Mouse (Mus musculus): ENCODE measurements at regions not wholly inside any gene's neighbourhood (a gene's known extent, or its start where the extent isn't known, plus 50 kb on each side); places are given as distances from the start of the nearest gene placed in this dataset.

GRCm38 (mm10) chr16:95180562-95180961 is 76.8 kb upstream of the Kcnj15 start:
- Histone ChIP-seq H3K79me2 (replicated peaks; ENCODE audit: control insufficient read depth, extremely low read depth, insufficient read depth, poor library complexity, severe bottlenecking) (no peaks in the 10 kb centered on the region), H3K4me2 (ENCODE audit: insufficient read depth, low read depth, poor library complexity, severe bottlenecking) (no peak overlapping the region), H3K4me3 (replicated peaks in 1 of 3; ENCODE audit: low read depth in 2 of 3, low read length in 2 of 3, poor library complexity in 1 of 3) (no peak overlapping the region), H3K9me3 (replicated peaks; ENCODE audit: low read length) (no peaks in the 10 kb centered on the region), H3K36me3 (replicated peaks in 1 of 2; ENCODE audit: control insufficient read depth in 1 of 2, insufficient read depth in 1 of 2, low read length in 1 of 2) (no peaks in the 10 kb centered on the region), H3K9ac (ENCODE audit: insufficient read depth, low read depth) (no peak overlapping the region), H3K4me1 (ENCODE audit: control insufficient read depth in 1 of 2, insufficient read depth in 2 of 2) (no peaks in the 10 kb centered on the region), H3K27ac (ENCODE audit: insufficient read depth, low read depth) (no peak overlapping the region), H3K27me3 (replicated peaks) (peaks cover 60% of the 10 kb centered on the region)
- DNase-seq (ENCODE audit: extremely low read depth) = no peak
- in situ Hi-C loops (cut with MboI; ENCODE audit: low pct_ligation_motif_present, low pct_unique_long_range_greater_than_20kb, low sequenced_read_pairs) (loop anchor here (25.0 kb wide), 1 partner anchor 407 kb away; the partner anchor contains the start of gene Erg), dilution Hi-C loops (cut with MboI; ENCODE audit: extremely low pct_ligation_motif_present, extremely low pct_unique_long_range_greater_than_20kb, low sequenced_read_pairs) (no loop called here)
- TF ChIP-seq MXI1 (IDR thresholded peaks at IDR 0.05; ENCODE audit: low read depth, low read length) = no peak
- no peak for TF ChIP-seq E2F4 (IDR thresholded peaks at IDR 0.05; ENCODE audit: insufficient replicate concordance, low read depth, low read length)
- TF ChIP-seq RCOR1 (conservative IDR thresholded peaks at IDR 0.05; ENCODE audit: low read depth, low read length) = no peak
- TF ChIP-seq TCF12 (IDR thresholded peaks at IDR 0.05; ENCODE audit: low read depth, low read length) = no peak
- no peak for TF ChIP-seq MYC (IDR thresholded peaks at IDR 0.05; ENCODE audit: low read depth, low read length)
- no peak for TF ChIP-seq GABPA (IDR thresholded peaks at IDR 0.05; ENCODE audit: insufficient replicate concordance, low read depth, low read length)
- no peak for TF ChIP-seq MAZ (IDR thresholded peaks at IDR 0.05; ENCODE audit: low read depth, low read length)
- TF ChIP-seq MEF2A (IDR thresholded peaks at IDR 0.05; ENCODE audit: borderline replicate concordance, low read depth, low read length) = no peak
- TF ChIP-seq MAFK (IDR thresholded peaks at IDR 0.05; ENCODE audit: insufficient replicate concordance, low read length) = no peak
- TF ChIP-seq BHLHE40 (IDR thresholded peaks at IDR 0.05; ENCODE audit: low read depth, low read length) = no peak
- TF ChIP-seq ZC3H11A (IDR thresholded peaks at IDR 0.05; ENCODE audit: low read depth, low read length) = no peak
- TF ChIP-seq EP300 (IDR thresholded peaks at IDR 0.05; ENCODE audit: low read length) = no peak
- no peak for TF ChIP-seq IRF4 (IDR thresholded peaks at IDR 0.05; ENCODE audit: low read depth, low read length)
- TF ChIP-seq UBTF (IDR thresholded peaks at IDR 0.05; ENCODE audit: low read depth, low read length) = no peak
- TF ChIP-seq CTCF (conservative IDR thresholded peaks at IDR 0.05 in 1 of 2, IDR thresholded peaks at IDR 0.05 in 1 of 2; ENCODE audit: low read depth in 2 of 2, low read length in 2 of 2) = no peak
- no peak for TF ChIP-seq ZNF384 (IDR thresholded peaks at IDR 0.05; ENCODE audit: low read depth, low read length)
- no peak for TF ChIP-seq POLR2A (IDR thresholded peaks at IDR 0.05; ENCODE audit: low read depth, low read length)
- TF ChIP-seq RAD21 (IDR thresholded peaks at IDR 0.05; ENCODE audit: low read depth, low read length) = no peak
- no peak for TF ChIP-seq USF2 (conservative IDR thresholded peaks at IDR 0.05; ENCODE audit: low read depth, low read length)
- no peak for TF ChIP-seq ETS1 (conservative IDR thresholded peaks at IDR 0.05; ENCODE audit: low read depth, low read length)

- Histone ChIP-seq H3K36me3 (replicated peaks in 1 of 2; ENCODE audit: control insufficient read depth in 1 of 2, insufficient read depth in 1 of 2, low read length in 1 of 2) (no peaks in the 10 kb centered on the region), H3K79me2 (replicated peaks; ENCODE audit: control insufficient read depth, extremely low read depth, insufficient read depth, poor library complexity, severe bottlenecking) (no peaks in the 10 kb centered on the region), H3K4me3 (replicated peaks in 1 of 3; ENCODE audit: low read depth in 2 of 3, low read length in 2 of 3, poor library complexity in 1 of 3) (no peak overlapping the region), H3K4me1 (ENCODE audit: control insufficient read depth in 1 of 2, insufficient read depth in 2 of 2) (peaks cover 11 to 15% of the 10 kb centered on the region in 2 experiments), H3K27me3 (replicated peaks) (peaks cover 26% of the 10 kb centered on the region), H3K27ac (ENCODE audit: insufficient read depth, low read depth) (no peak overlapping the region), H3K9me3 (replicated peaks; ENCODE audit: low read length) (no peaks in the 10 kb centered on the region), H3K4me2 (ENCODE audit: insufficient read depth, low read depth, poor library complexity, severe bottlenecking) (no peak overlapping the region), H3K9ac (ENCODE audit: insufficient read depth, low read depth) (no peak overlapping the region)
- TF ChIP-seq PAX5 (IDR thresholded peaks at IDR 0.05; ENCODE audit: low read length) (no peak), CTCF (conservative IDR thresholded peaks at IDR 0.05 in 1 of 2, IDR thresholded peaks at IDR 0.05 in 1 of 2; ENCODE audit: low read depth in 2 of 2, low read length in 2 of 2) (no peak), ELF1 (IDR thresholded peaks at IDR 0.05; ENCODE audit: low read depth, low read length) (no peak)
- no peak for DNase-seq (ENCODE audit: extremely low read depth)
- dilution Hi-C loops (cut with MboI; ENCODE audit: extremely low pct_ligation_motif_present, extremely low pct_unique_long_range_greater_than_20kb, low sequenced_read_pairs) (no loop called here), in situ Hi-C loops (cut with MboI; ENCODE audit: low pct_ligation_motif_present, low pct_unique_long_range_greater_than_20kb, low sequenced_read_pairs) (loop anchor here (25.0 kb wide), 1 partner anchor 402 kb away; the partner anchor contains the start of gene Erg)
Observed at GRCm38 (mm10) chr16:95185341-95185740, 72.0 kb upstream of the Kcnj15 start.
